Mouse (Mus musculus): ENCODE results near the gene Slc35e3. TPM values are rescaled to one million over a fixed set of nuclear protein-coding genes. Genes with fewer than 3 reads are reported as not detected.
"Not testable (repeated sequence)": the region's sequence is repeated elsewhere in the genome, so short reads cannot be mapped to it uniquely, and the experiment has no call there.

Slc35e3 gene
- total RNA-seq, 2 experiments from 2014 or later, result 32.2 to 33.3 TPM

DNA sequence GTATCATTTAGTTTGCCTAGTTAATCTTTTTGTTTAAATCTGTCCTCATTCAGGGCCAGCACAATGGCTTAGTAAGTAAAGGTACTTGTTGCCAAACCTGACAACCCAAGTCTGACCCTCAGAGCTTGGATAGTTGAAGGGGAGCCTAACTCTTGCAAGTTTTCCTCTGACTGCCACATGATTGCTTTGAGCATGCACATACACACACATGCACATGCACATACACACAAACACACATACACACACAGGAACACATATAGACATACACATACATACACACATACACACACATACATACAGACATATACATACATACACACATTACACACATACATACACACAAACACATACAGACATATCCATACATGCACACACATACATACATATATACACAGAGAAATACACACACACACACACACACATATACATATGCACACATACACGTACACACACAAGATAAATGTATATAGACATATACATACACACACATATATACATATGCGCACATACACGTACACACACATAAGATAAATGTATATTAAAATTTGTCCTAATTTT, 21.3 kb downstream of the Slc35e3 start:
- DNase-seq (ENCODE audit: extremely low spot score in 1 of 2, low spot score in 1 of 2), result no peak

- no peak for DNase-seq (ENCODE audit: extremely low spot score in 1 of 2, low spot score in 1 of 2)
These were observed 21.9 kb downstream of the Slc35e3 start for GRCm38 (mm10) chr10:117724136-117724718.

DNA sequence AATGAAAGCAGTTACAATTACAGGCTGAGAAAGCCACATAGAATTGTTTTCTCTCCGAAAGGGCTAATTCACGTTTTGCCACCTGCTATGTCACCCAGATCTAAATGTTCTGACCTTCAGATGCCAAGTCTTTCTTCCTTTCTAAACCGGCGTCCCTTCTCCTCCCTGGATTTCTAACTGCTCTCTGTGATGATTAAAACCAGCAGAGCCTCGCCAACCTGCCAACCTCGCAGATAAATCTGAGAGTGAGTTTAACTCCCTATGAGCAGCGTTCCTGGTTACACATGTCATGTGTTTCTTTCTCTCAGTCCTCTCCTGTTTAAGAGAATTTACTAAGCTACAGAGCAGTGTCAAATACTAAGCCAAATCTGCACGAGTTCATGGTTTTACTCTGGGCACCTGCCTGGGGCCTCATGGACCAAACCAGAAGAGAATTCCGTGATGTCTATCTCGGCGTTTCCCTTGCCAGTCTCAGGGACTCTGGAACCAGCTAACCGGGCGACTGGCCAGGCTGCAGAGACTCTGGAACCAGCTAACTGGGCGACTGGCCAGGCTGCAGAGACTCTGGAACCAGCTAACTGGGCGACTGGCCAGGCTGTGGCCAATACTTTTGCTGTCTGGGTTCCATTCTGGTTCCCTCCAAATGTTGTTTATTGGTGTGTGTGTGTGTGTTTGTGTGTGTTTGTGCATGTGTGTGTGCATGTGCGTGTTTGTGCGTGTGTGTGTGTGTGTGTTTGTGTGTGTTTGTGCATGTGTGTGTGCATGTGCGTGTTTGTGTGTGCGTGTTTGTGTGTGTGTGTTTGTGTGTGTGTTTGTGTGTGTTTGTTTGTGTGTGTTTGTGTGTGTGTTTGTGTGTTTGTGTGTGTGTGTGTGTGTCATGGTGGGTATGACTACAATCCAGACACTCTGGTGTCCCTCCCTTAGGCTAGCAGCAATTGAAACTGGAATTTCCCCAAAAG, 27.7 kb downstream of the Slc35e3 start:
- DNase-seq (ENCODE audit: extremely low spot score in 1 of 2, low spot score in 1 of 2), result no peak

GRCm38 (mm10) chr10:117717583-117717982, 28.6 kb downstream of the Slc35e3 start:
- no peak for DNase-seq (ENCODE audit: extremely low spot score in 1 of 2, low spot score in 1 of 2)

DNA sequence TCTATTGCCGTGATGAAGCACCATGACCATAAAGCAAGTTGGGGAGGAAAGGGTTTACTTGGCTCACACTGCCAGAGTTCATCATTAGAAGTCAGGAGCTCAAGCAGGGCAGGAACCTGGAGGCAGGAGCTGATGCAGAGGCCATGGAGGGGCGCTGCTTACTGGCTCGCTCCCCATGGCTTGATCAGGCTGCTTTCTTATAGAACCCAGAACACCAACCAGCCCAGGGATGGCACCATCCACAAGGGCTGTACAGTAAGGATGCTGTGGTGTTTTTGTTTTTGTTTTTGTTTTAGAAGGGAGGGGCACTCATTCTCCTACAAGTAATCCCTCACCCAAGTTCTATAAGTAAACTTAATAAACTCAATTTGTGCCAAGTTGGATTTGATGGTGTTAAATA, 29.5 kb downstream of the Slc35e3 start:
- DNase-seq (ENCODE audit: extremely low spot score in 1 of 2, low spot score in 1 of 2), result no peak

- not testable (repeated sequence) for DNase-seq (ENCODE audit: extremely low spot score in 1 of 2, low spot score in 1 of 2)
These were observed 30.5 kb downstream of the Slc35e3 start for GRCm38 (mm10) chr10:117715654-117716053.

DNA sequence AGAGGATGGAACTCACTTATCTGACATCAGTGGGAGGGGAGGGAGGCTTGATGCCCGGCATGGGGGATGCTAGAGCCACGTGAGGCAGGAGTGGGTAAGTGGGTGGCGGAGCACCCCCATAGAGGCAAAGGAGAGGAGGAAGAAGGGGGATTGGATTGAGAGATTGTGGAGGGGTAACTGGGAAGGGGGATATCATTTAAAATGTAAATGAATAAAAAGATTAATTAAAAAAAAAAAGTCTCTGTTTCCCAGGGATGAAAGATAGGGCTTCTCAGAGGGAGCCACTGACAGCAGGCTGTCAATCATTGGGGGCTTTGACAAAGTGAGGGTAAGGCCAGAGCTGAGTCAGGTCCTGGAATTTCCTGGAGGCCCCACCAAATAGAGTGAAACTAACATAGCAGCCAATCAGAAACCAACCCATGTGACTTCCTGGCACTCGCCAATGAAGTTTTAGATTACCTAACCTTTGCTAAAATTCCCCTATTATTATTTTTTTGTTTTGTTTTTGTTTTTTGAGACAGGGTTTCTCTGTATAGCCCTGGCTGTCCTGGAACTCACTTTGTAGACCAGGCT, 31.2 kb downstream of the Slc35e3 start:
- DNase-seq (ENCODE audit: extremely low spot score in 1 of 2, low spot score in 1 of 2), result no peak

- DNase-seq (ENCODE audit: extremely low spot score in 1 of 2, low spot score in 1 of 2), result no peak
These were observed 32.1 kb downstream of the Slc35e3 start for GRCm38 (mm10) chr10:117714048-117714545.

GRCm38 (mm10) chr10:117713466-117713865, 32.7 kb downstream of the Slc35e3 start:
- DNase-seq (ENCODE audit: extremely low spot score in 1 of 2, low spot score in 1 of 2), result no peak

DNA sequence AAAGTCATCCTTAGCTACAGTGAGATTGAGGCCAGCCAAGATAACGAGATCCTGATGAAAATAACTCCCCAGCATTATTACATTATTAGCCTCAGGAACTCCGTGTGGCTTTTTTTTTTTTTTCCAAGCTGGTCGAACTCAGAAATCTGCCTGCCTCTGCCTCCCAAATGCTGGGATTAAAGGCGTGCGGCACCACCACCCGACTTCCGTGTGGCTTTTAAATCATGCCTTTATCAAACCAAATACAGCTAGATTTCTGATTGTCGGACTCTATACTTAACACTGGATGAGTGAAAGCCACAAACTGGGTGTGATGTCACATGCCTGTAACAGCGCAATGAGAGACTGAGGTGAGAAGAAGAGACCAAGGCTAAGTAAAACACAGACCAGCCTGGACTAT, 33.3 kb downstream of the Slc35e3 start:
- DNase-seq (ENCODE audit: extremely low spot score in 1 of 2, low spot score in 1 of 2), result no peak

GRCm38 (mm10) chr10:117712191-117712754, 33.9 kb downstream of the Slc35e3 start:
- no peak for DNase-seq (ENCODE audit: extremely low spot score in 1 of 2, low spot score in 1 of 2)

- no peak for DNase-seq (ENCODE audit: extremely low spot score in 1 of 2, low spot score in 1 of 2)
These were observed 34.8 kb downstream of the Slc35e3 start for GRCm38 (mm10) chr10:117711408-117711807.

DNA sequence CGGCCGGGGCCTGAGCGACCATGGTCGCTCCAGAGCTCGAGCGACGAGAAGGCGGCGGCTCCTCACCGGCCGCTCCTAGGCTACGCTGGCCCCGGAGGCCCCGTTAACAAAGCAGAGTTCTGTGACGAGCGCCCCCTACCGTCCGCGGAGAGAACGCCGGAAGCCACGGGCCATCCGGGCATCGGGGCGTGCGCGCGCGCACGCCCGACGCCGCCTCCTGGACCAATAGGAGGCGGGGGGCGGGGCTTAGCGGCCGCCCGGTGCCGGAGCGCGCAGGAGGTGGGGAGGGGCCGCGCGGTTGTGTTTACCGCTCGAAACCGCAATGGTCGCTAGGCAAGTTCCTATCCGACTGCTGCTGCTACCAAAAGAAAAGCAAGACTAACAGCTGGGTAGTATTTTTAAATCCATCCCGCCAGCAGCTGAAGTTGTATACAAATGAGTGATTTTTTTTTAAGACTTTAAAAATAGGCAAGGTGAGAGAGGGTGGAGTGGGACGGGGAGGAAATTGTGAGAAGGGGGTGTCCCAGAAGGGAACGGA, 35.5 kb downstream of the Slc35e3 start, which contains the start of gene Mdm2:
Gene Mdm2 (minus strand): TSS at position 155 of the 538 bp plus-strand sequence.
- DNase-seq (ENCODE audit: extremely low spot score in 1 of 2, low spot score in 1 of 2), result peak; percentile 99 to 100

DNA sequence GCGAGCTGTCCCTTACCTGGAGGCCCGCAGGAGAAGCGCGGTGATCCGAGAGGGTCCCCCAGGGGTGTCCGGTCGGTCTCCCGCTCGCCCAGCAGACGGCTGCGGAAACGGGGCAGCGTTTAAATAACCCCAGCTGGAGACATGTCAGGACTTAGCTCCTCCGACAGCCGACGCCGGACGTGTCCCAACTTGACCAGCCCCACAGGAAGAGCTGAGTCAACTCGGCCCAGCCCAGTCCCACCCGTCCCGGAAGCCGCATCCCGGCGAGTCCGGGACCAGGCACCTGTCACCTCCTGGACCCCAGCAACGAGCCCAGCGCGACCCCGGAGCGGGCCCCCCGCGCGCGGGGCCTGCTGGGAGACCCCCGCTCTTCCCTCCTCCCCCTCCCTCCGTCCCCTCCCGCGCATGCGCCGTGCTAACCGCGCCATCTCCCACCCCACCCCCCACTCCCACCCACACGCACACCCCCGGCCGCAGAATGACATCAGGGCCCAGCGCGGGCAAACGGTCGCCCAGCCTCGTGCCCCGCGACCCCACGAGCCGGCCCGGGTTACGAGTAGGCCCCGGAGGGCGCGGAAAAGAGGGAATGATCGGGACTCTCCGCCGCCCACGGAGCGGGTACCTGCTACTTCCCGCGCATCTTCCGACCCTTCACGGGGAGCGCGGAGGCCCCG, 36.1 kb downstream of the Slc35e3 start:
- DNase-seq (ENCODE audit: extremely low spot score in 1 of 2, low spot score in 1 of 2), result peak; percentile 67 to 71

DNA sequence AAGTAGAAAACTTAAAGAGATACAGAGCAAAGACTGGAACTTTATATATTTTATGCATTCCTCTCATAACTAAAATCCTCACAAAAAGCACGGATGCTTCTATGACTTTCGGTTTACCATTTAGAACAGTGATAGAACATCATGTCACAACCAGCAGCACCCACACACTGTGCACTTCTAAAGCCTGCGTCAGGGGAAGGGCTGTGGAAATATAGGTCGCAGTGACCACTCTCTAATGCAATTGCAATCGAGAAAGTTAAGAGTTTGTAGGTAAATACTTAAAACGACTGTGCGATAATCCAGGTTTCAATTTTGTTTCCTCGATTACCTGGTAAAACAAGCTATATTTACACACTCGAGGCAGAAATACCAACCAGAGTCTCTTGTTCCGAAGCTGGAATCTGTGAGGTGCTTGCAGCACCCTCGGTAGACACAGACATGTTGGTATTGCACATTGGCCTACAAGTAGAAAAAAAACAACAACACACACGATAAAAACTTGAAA, 36.8 kb downstream of the Slc35e3 start:
- DNase-seq (ENCODE audit: extremely low spot score in 1 of 2, low spot score in 1 of 2), result no peak

DNA sequence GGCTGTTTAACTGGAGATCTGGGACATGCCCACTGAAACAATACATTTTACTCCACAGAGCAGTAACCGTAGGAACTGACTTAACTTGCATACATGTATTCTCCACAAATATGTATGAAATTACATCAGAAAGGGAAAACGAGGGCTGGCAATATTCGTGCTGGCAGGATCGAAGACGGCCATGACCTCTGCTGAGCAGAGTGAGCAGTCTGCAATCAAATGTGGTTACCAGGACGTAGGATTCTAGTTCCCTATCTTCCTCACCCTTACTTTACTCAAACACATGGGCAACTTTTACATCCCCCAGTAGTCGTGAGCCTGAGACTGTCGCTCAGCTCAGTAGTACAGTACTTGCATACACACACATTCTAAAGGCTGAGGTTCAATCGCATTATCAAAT, 37.3 kb downstream of the Slc35e3 start:
- DNase-seq (ENCODE audit: extremely low spot score in 1 of 2, low spot score in 1 of 2), result no peak

DNA sequence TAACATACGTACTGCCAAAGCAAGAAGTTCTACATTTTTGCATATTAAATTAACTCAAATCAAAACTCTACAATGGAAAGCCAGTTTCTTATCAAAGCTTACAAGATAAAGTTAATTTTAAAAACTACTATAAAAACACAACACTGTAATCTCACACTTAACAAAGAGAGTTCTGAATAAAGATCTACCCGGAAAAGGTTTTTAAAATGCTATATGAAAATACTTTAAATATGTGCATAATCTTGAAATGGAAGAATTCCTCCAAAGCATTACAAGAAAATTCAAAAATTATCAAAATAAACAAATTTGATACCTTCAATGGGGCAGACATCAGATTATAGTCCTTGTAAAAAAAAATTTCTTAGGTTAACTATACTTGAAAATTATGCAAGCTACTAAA, 37.8 kb downstream of the Slc35e3 start:
- no peak for DNase-seq (ENCODE audit: extremely low spot score in 1 of 2, low spot score in 1 of 2)

- DNase-seq (ENCODE audit: extremely low spot score in 1 of 2, low spot score in 1 of 2), result no peak
These were observed 38.9 kb downstream of the Slc35e3 start for GRCm38 (mm10) chr10:117707114-117707838.

- no peak for DNase-seq (ENCODE audit: extremely low spot score in 1 of 2, low spot score in 1 of 2)
These were observed 39.7 kb downstream of the Slc35e3 start for GRCm38 (mm10) chr10:117706440-117706839.

Data from layer of hippocampus, postnatal 25 days (tissue).